Comparison of ENCODE assay signal across 8 mouse cellular contexts in genomic region chr10:82858691-82859532, GRCm38 (mm10). TPM values are rescaled to one million over a fixed set of nuclear protein-coding genes. Genes with fewer than 3 reads are reported as not detected.
A peak's percentile ranks its signal among the peaks of the same experiment; 100 is the strongest.
DNase-seq lines count a peak whose midpoint lies in the region; ATAC-seq and TF ChIP-seq lines count a peak whose summit lies in the region.

No protein-coding gene starts in this region.

- peak overlapping the region; percentile 83 for H3K4me3 ChIP-seq in G1E (ENCODE audit: low read depth, low read length)
- H3K4me3 ChIP-seq in forebrain, embryonic 16.5 days (replicated peaks; ENCODE audit: low read length): peak overlapping the region; percentile 69
- H3K4me3 ChIP-seq in lung, embryonic 15.5 days: peak overlapping the region; percentile 81

- peak overlapping the region; percentile 77 for H3K4me2 ChIP-seq in forebrain, embryonic 16.5 days (ENCODE audit: low read length)
- peak overlapping the region; percentile 64 for H3K4me2 ChIP-seq in lung, embryonic 15.5 days

- peak; percentile 79 for ATAC-seq in G1E (ENCODE audit: extremely low read depth, insufficient number of reproducible peaks, low FRiP score, poor library complexity, severe bottlenecking)
- ATAC-seq in forebrain, embryonic 16.5 days: peak; percentile 84
- peak; percentile 85 for ATAC-seq in lung, embryonic 15.5 days (ENCODE audit: borderline replicate concordance, extremely low read depth, low FRiP score, low TSS enrichment)

- no peaks in the 10 kb centered on the region for H3K9me3 ChIP-seq in G1E (replicated peaks)
- H3K9me3 ChIP-seq in forebrain, embryonic 16.5 days (ENCODE audit: control insufficient read depth, low read length): no peaks in the 10 kb centered on the region
- no peaks in the 10 kb centered on the region for H3K9me3 ChIP-seq in lung, embryonic 15.5 days

- WGBS in forebrain, embryonic 16.5 days: under 1% methylated on average over 49 of the region's 49 CpGs
- under 1% methylated on average over 49 of the region's 49 CpGs for WGBS in lung, embryonic 15.5 days

- H3K27me3 ChIP-seq in G1E (ENCODE audit: insufficient read depth, low read length): peaks cover 10% of the 10 kb centered on the region
- no peaks in the 10 kb centered on the region for H3K27me3 ChIP-seq in forebrain, embryonic 16.5 days (replicated peaks; ENCODE audit: control insufficient read depth, insufficient read depth, low read length)
- H3K27me3 ChIP-seq in lung, embryonic 15.5 days: no peaks in the 10 kb centered on the region

- H3K36me3 ChIP-seq in G1E (replicated peaks): peaks cover 13% of the 10 kb centered on the region
- no peaks in the 10 kb centered on the region for H3K36me3 ChIP-seq in forebrain, embryonic 16.5 days (ENCODE audit: control insufficient read depth, insufficient read depth)
- H3K36me3 ChIP-seq in lung, embryonic 15.5 days: peaks cover 6% of the 10 kb centered on the region

- TF ChIP-seq CTCF in G1E (IDR thresholded peaks at IDR 0.05; ENCODE audit: low read depth, low read length): no peak

- H3K4me1 ChIP-seq in G1E (ENCODE audit: insufficient read depth, low read depth, low read length): peaks cover 44% of the 10 kb centered on the region
- H3K4me1 ChIP-seq in forebrain, embryonic 16.5 days (replicated peaks; ENCODE audit: control insufficient read depth, insufficient read depth, low read length): peaks cover 26% of the 10 kb centered on the region
- peaks cover 41% of the 10 kb centered on the region for H3K4me1 ChIP-seq in lung, embryonic 15.5 days

- H3K9ac ChIP-seq in forebrain, embryonic 16.5 days (replicated peaks; ENCODE audit: low read depth, low read length): peak overlapping the region; percentile 95
- peak overlapping the region; percentile 70 for H3K9ac ChIP-seq in lung, embryonic 15.5 days

- DNase-seq in G1E (ENCODE audit: low spot score): peak; percentile 83
- peak; percentile 94 to 96 for DNase-seq in cerebellum, adult 18-20 months
- DNase-seq in heart, postnatal 4 days: peak; percentile 93
- peak; percentile 92 to 93 for DNase-seq in layer of hippocampus, adult 8-10 months (ENCODE audit: low spot score in 2 of 2)
- DNase-seq in ovary, adult 18-20 months (ENCODE audit: low spot score): peak; percentile 91
- peak; percentile 92 for DNase-seq in thymus, postnatal 0 days (ENCODE audit: low spot score)

- peak overlapping the region; percentile 87 for H3K27ac ChIP-seq in forebrain, embryonic 16.5 days (ENCODE audit: low read length)
- peak overlapping the region; percentile 95 for H3K27ac ChIP-seq in lung, embryonic 15.5 days

RNA-seq across cellular contexts. Expression of gene Eid3, which starts 7.5 kb away (rescaled TPM):
- total RNA-seq in G1E (2014; fragmentation: Nextera tagmentation) (7.6 and 8.0 TPM in 2 replicates), G1E (2017) (3.3 and 4.5 TPM in 2 replicates)
- 0.26 and 0.28 TPM in 2 replicates for polyA plus RNA-seq in G1E (2012)
- 0.37 TPM in 2 replicates for polyA plus RNA-seq in forebrain, embryonic 16.5 days (2015; fragmentation: Nextera tagmentation; extraction: Ambion mirVana)
- 1 to 10 TPM; 2.0 to 2.5 TPM for total RNA-seq in heart, postnatal 4 days (2021)
- total RNA-seq in layer of hippocampus, adult 8-10 months (2022): 1 to 10 TPM; 1.7 to 3.4 (median 2.6) TPM
- polyA plus RNA-seq in lung, embryonic 15.5 days (2015; fragmentation: Nextera tagmentation; extraction: Ambion mirVana): 0.24 and 0.56 TPM in 2 replicates
- polyA plus RNA-seq in thymus, postnatal 0 days (2015; fragmentation: Nextera tagmentation; extraction: Ambion mirVana): 0.19 and 0.27 TPM in 2 replicates

RNA-seq across cellular contexts. Expression of gene Txnrd1, which starts 25.2 kb away (rescaled TPM):
- total RNA-seq in G1E (2014; fragmentation: Nextera tagmentation) (60.8 and 73.1 TPM in 2 replicates), G1E (2017) (83.1 and 88.7 TPM in 2 replicates)
- polyA plus RNA-seq in G1E (2012): 83.9 and 114 TPM in 2 replicates
- 157 and 179 TPM in 2 replicates for polyA plus RNA-seq in forebrain, embryonic 16.5 days (2015; fragmentation: Nextera tagmentation; extraction: Ambion mirVana)
- 10 to 100 TPM; 51.8 to 60.5 TPM for total RNA-seq in heart, postnatal 4 days (2021)
- total RNA-seq in layer of hippocampus, adult 8-10 months (2022): 10 to 100 TPM; 53.3 to 58.4 (median 56.1) TPM
- polyA plus RNA-seq in lung, embryonic 15.5 days (2015; fragmentation: Nextera tagmentation; extraction: Ambion mirVana): 118 and 123 TPM in 2 replicates
- 58.5 and 61.6 TPM in 2 replicates for polyA plus RNA-seq in thymus, postnatal 0 days (2015; fragmentation: Nextera tagmentation; extraction: Ambion mirVana)

Comparison
In these comparisons a context has a peak if more than half of its experiments do, and no peak if none do; other contexts are left out.
1. Peak in every context shown above with its lines: DNase-seq, ATAC-seq, H3K4me3 ChIP-seq and H3K27ac ChIP-seq.